Mouse (Mus musculus): ENCODE results near the gene Nfkb1. TPM values are rescaled to one million over a fixed set of nuclear protein-coding genes. Genes with fewer than 3 reads are reported as not detected.

The Nfkb1 gene
- total and polyA plus RNA-seq, 3 experiments: 44.8 to 93.6 (median 59.9) TPM

DNA sequence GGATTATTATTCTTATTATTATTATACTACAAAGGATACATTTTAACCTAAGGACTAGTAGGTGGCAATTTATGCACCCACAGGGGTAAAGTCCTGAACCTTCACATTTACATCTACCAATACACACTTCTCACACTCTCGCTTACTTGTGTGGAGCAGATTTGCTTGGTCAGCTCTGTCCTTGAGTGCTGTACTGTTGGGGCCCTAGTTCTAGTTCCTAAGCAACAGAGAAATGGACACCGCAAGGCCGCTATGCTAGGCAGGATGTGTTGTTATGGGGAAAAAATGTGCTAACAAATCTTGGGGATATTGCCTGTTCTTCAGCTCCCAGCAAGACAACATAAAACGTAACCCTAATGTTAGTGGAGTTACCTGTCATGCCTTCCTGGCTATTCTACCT, 99.3 kb downstream of the Nfkb1 start:
- Histone ChIP-seq H3K9me3 (replicated peaks; ENCODE audit: insufficient read depth, low read length) (no peaks in the 10 kb centered on the region), H3K4me3 (ENCODE audit: control insufficient read depth in 1 of 2, insufficient read depth in 1 of 2, low read depth in 2 of 2, low read length in 2 of 2) (no peak overlapping the region), H3K36me3 (ENCODE audit: control insufficient read depth in 1 of 2, insufficient read depth in 2 of 2, low read length in 2 of 2) (peaks cover 0 to 7% of the 10 kb centered on the region in 2 experiments; a peak in 3 of 4 replicates), H3K27ac (ENCODE audit: control insufficient read depth, low read depth, low read length) (no peak overlapping the region), H3K27me3 (ENCODE audit: control insufficient read depth in 1 of 2, insufficient read depth in 2 of 2, low read length in 2 of 2) (no peaks in the 10 kb centered on the region), H3K79me2 (ENCODE audit: control insufficient read depth, insufficient read depth, low read length, poor library complexity) (no peaks in the 10 kb centered on the region), H3K9ac (ENCODE audit: control insufficient read depth, low read depth, low read length, poor library complexity, severe bottlenecking) (no peak overlapping the region), H3K4me1 (ENCODE audit: control insufficient read depth in 1 of 2, insufficient read depth in 2 of 2, low read length in 2 of 2) (peaks cover 4 to 5% of the 10 kb centered on the region in 2 experiments; a peak in 2 of 4 replicates)
- DNase-seq (ENCODE audit: low read depth, low spot score): no peak
- TF ChIP-seq TCF12 (IDR thresholded peaks at IDR 0.05; ENCODE audit: low read depth, low read length) (no peak), MAZ (IDR thresholded peaks at IDR 0.05; ENCODE audit: low read depth, low read length) (no peak), E2F4 (IDR thresholded peaks at IDR 0.05; ENCODE audit: borderline replicate concordance, low read depth, low read length) (no peak)

DNA sequence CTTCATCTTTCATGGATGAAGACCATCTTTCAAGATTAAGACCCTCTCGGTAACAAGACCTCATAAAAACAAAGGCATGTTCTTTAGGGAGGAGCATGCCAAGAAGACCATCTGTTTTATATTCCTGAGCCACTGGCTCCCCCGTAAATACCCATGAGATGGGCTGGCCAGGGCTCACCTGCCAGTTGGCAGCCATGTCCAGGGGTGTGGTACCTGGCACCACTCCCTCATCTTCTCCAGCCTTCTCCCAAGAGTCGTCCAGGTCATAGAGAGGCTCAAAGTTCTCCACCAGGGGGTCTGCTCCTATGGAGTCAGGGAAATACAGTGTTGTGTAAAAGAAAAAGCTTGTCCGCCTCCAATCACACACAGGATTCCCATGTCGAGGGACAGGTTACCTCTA, 100.0 kb downstream of the Nfkb1 start:
- Histone ChIP-seq H3K4me1 (ENCODE audit: control insufficient read depth in 1 of 2, insufficient read depth in 2 of 2, low read length in 2 of 2) (peaks cover 4 to 11% of the 10 kb centered on the region in 2 experiments; a peak in 3 of 4 replicates), H3K9me3 (replicated peaks; ENCODE audit: insufficient read depth, low read length) (no peaks in the 10 kb centered on the region), H3K4me3 (ENCODE audit: control insufficient read depth in 1 of 2, insufficient read depth in 1 of 2, low read depth in 2 of 2, low read length in 2 of 2) (no peak overlapping the region), H3K9ac (ENCODE audit: control insufficient read depth, low read depth, low read length, poor library complexity, severe bottlenecking) (no peak overlapping the region), H3K36me3 (ENCODE audit: control insufficient read depth in 1 of 2, insufficient read depth in 2 of 2, low read length in 2 of 2) (peaks cover 0 to 14% of the 10 kb centered on the region in 2 experiments; a peak in 3 of 4 replicates), H3K27me3 (ENCODE audit: control insufficient read depth in 1 of 2, insufficient read depth in 2 of 2, low read length in 2 of 2) (no peaks in the 10 kb centered on the region), H3K79me2 (ENCODE audit: control insufficient read depth, insufficient read depth, low read length, poor library complexity) (no peaks in the 10 kb centered on the region), H3K27ac (ENCODE audit: control insufficient read depth, low read depth, low read length) (no peak overlapping the region)
- no peak for DNase-seq (ENCODE audit: low read depth, low spot score)
- TF ChIP-seq ZKSCAN1 (IDR thresholded peaks at IDR 0.05; ENCODE audit: low read depth, low read length) (no peak), UBTF (IDR thresholded peaks at IDR 0.05; ENCODE audit: borderline replicate concordance, insufficient read depth, low read depth, low read length) (no peak), NELFE (IDR thresholded peaks at IDR 0.05; ENCODE audit: low read depth, low read length) (no peak), JUND (IDR thresholded peaks at IDR 0.05; ENCODE audit: low read depth, low read length) (no peak), MAX (IDR thresholded peaks at IDR 0.05; ENCODE audit: low read length) (no peak), CHD2 (IDR thresholded peaks at IDR 0.05; ENCODE audit: low read length) (no peak), KAT2A (conservative IDR thresholded peaks at IDR 0.05; ENCODE audit: low read depth, low read length) (no peak)

DNA sequence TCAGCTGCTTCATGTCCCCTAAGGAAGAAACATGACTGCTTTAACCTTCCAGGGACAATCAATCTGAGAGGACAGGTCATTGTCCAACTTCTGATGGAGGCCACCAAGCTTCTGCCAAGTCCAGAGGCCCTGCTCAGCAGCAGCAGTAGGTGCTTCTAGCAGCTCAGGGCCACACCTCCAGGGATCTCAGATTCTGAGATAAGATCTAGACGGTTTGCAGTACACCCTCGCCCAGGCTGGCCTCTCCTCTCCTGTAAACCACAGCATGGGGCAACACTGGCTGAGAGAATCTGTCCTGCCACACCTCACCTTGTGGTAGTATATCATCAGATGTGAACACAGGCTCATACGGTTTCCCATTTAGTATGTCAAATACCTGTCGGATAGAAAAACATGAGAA, 100.9 kb downstream of the Nfkb1 start:
- Histone ChIP-seq H3K4me1 (ENCODE audit: control insufficient read depth in 1 of 2, insufficient read depth in 2 of 2, low read length in 2 of 2) (peaks cover 4 to 12% of the 10 kb centered on the region in 2 experiments; a peak in 3 of 4 replicates), H3K79me2 (ENCODE audit: control insufficient read depth, insufficient read depth, low read length, poor library complexity) (no peaks in the 10 kb centered on the region), H3K9me3 (replicated peaks; ENCODE audit: insufficient read depth, low read length) (no peaks in the 10 kb centered on the region), H3K36me3 (ENCODE audit: control insufficient read depth in 1 of 2, insufficient read depth in 2 of 2, low read length in 2 of 2) (peaks cover 0 to 15% of the 10 kb centered on the region in 2 experiments; a peak in 3 of 4 replicates), H3K27ac (ENCODE audit: control insufficient read depth, low read depth, low read length) (no peak overlapping the region), H3K4me3 (ENCODE audit: control insufficient read depth in 1 of 2, insufficient read depth in 1 of 2, low read depth in 2 of 2, low read length in 2 of 2) (no peak overlapping the region), H3K27me3 (ENCODE audit: control insufficient read depth in 1 of 2, insufficient read depth in 2 of 2, low read length in 2 of 2) (no peaks in the 10 kb centered on the region), H3K9ac (ENCODE audit: control insufficient read depth, low read depth, low read length, poor library complexity, severe bottlenecking) (no peak overlapping the region)
- peak; percentile 30 for DNase-seq (ENCODE audit: low read depth, low spot score)
- TF ChIP-seq EP300 (IDR thresholded peaks at IDR 0.05; ENCODE audit: low read depth in 1 of 2, low read length in 2 of 2) (peak in 1 of 2 experiments; percentile 35; a peak in 1 of 4 replicates), MAX (IDR thresholded peaks at IDR 0.05; ENCODE audit: low read length) (no peak), GATA1 (IDR thresholded peaks at IDR 0.05; ENCODE audit: low read depth, low read length) (peak; percentile 55)

Data from MEL (cell line).